Mouse (Mus musculus) natural killer cell, adult 2 months (primary cell): ENCODE data around the gene Olfr812.
"Not testable (repeated sequence)": the region's sequence is repeated elsewhere in the genome, so short reads cannot be mapped to it uniquely, and the experiment has no call there.

Source experiments
- DNase-seq, 2 experiments: peaks; one replicate each; pipeline ENCODE4 v3.0.0; 2022; ENCODE audit warnings: low spot score in 2 of 2

The Olfr812 gene

DNA sequence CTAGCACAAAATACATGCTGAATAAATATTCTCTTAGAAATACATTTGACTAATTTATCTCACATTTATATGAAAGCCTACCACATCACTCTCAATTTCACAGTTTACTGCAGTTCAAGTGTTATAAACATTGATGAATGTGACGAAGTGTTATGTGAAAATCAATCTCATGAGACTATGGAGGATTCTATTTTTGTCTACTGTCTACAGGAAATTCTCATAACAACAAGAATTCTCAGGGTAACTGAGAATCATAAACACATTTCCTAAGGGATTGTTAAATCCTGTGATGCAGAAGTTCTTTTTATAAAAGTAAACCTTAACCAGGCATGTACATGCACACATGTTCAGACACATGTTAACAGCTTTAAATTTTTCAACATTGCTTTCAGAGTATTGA lies at the start of gene Olfr812:
Gene Olfr812, minus strand, starts transcription at position 101 of the 400 bp plus-strand sequence.
- DNase-seq, result no peak

DNA sequence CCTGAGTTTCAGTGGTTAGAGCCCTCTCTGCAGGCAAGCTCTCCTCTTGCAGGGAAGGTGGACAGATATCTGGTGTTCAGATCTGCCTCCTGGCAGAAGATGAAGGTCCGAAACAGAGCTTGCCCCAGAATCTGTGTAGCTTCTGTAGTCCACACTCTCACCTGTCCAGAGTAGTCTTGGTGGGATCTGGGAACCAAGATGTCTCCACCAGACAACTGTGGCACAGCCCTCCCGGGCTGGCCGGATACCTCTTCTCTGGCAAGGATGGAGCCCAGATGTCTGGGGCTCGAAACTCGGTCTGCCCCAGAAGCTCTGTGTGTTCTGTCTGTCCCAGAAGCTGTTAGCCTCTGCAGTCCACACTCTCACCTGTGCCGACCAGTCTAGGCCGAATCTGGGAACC lies 40.0 kb upstream of the Olfr812 start:
- no peak for DNase-seq

DNA sequence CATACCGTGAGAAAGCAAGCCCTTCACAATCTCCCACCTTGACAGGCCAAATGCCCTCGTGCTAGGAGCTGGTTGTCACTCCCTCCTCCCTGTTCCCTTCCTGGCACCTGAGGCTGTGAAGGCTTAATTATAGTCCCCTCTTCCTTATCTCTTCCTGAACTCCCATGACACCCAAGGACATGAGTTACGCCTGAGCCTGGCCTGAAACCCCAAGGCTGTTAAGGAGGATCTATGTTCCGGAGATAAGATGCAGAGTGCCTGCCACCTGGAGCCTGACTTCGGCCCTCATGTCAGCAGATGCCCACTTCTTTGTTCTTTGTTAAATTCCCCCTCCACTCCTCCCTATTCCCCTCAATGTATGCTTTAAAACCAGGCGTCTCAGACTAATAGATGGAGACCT lies 39.6 kb upstream of the Olfr812 start:
- not testable (repeated sequence) for DNase-seq

DNA sequence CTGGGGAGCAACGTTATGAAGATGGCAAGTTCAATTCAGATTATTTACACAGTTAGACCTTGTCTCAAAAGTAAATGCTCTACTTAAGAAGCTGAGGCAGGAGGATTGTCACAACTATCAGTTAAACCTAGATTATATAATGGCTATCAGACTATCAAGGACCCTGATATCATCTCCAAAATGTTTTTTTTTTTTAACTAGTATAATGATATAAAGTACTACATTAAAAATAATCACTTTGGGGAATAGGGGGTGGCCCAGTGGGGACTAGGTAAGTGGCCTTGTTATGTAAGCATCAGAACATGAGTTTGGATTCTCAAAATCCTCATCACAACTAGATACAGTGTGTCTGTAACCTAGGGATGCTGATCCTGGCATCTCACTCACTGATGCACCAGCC lies 33.9 kb upstream of the Olfr812 start, which contains the start of gene Olfr814:
Gene Olfr814, minus strand, starts transcription at position 101 of the 400 bp plus-strand sequence.
- DNase-seq, result not testable (repeated sequence)

DNA sequence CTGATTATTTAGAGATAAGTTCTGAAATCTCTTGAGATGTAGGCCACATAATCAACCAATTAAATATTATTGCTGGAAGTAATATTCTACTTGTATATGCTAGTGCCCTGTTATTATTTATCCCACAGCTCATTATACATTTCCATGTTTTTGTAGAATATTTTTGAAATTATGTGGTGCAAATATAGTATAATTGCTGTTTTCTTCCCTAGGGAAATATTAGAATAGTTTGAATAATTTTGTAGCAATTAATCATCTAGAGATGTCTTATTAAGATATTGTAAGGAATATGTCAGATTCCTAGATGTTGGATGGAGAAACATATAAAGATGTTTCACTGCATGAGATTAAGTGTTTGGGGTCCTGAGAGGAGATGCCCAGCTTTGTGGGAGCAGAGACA lies 9.2 kb upstream of the Olfr812 start, which contains the start of gene Olfr813:
Gene Olfr813, plus strand, starts transcription at position 301 of the 400 bp plus-strand sequence.
- no peak for DNase-seq

DNA sequence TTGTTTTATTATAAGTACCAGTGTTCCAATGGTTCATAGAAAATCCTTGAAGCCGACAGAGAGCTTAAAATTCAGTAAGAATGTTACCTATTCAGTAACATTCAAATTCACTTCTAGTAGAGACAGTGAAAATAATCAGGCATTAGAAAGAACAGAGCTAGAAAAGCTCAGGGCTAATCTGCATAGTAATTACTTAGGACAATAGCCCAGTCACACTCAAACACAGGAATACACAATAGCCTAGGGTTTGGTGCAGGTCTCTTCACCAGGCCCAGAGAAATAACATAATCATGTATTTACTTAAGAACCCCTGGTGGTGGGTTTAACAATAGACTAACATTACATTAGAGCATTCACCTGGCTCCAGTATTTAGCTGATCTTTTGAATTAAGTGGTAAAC lies 1.4 kb upstream of the Olfr812 start:
- DNase-seq, result no peak

DNA sequence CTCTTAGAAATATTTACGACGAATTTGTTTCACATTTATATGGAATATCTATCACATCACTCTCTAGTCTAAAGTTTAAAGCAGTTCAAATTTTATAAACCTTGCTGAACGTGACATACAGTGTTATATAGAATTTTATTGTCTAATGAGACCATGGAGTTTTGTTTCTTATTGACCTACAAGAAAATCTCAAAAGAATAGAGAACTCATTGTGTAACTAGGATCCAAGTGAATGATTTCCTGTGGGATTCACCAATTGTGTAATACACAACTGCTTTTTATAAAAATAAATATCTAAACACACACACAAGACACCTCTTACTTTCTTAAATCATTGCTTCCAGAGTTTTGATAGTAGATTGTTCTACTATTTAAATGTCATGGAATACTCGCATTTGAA lies 41.6 kb downstream of the Olfr812 start, which contains the start of gene Olfr811:
Gene Olfr811, minus strand, starts transcription at position 101 of the 400 bp plus-strand sequence.
- no peak for DNase-seq

DNA sequence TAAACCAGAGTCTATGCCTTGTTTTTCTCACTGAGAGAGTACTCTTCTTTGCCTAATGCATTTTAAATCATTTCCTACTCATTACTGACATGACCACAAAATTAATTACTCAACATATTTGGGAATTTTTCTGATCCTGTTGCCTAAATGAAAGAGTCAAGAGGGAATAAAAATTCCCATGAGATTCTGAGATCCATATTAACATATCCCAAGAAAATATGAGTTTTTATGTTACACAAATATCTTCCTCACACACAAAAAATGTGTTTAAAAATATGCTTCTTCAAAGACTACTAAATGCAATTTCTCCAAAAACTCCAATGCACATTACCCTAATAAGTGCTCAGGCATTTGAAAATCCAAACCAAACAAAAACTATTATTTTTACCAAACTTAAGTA lies 51.1 kb downstream of the Olfr812 start, which contains the start of gene Olfr810:
Gene Olfr810, minus strand, starts transcription at position 101 of the 400 bp plus-strand sequence.
- DNase-seq, result no peak
